Mouse (Mus musculus): ENCODE data around the gene Cblb.

GRCm38 (mm10) chr16:52046464-52046863, 15.4 kb downstream of the Cblb start:
- no peak for TF ChIP-seq CTCF (IDR thresholded peaks at IDR 0.05; ENCODE audit: low read depth)
- no peak for TF ChIP-seq EP300 (IDR thresholded peaks at IDR 0.05; ENCODE audit: low read depth)

All from liver, embryonic 14.5 days (tissue).